Mouse (Mus musculus): ENCODE results near the gene Rasgef1b. TPM values are rescaled to one million over a fixed set of nuclear protein-coding genes. Genes with fewer than 3 reads are reported as not detected.

Rasgef1b gene
- total and polyA plus RNA-seq, 3 experiments = 0.17 to 0.26 (median 0.21) TPM

- H3K9me3 ChIP-seq (replicated peaks; ENCODE audit: low read length) = no peaks in the 10 kb centered on the region
- no peak overlapping the region for H3K27ac ChIP-seq (ENCODE audit: insufficient read depth, low read depth)
- H3K4me2 ChIP-seq (ENCODE audit: insufficient read depth, low read depth, poor library complexity, severe bottlenecking) = no peak overlapping the region
- no peaks in the 10 kb centered on the region for H3K36me3 ChIP-seq (replicated peaks in 1 of 2; ENCODE audit: control insufficient read depth in 1 of 2, insufficient read depth in 1 of 2, low read length in 1 of 2)
- no peak overlapping the region for H3K4me3 ChIP-seq (replicated peaks in 1 of 3; ENCODE audit: low read depth in 2 of 3, low read length in 2 of 3, poor library complexity in 1 of 3)
- no peak overlapping the region for H3K9ac ChIP-seq (ENCODE audit: insufficient read depth, low read depth)
- DNase-seq (ENCODE audit: extremely low read depth) = no peak
- TF ChIP-seq SIN3A (IDR thresholded peaks at IDR 0.05; ENCODE audit: low read length) (no peak), RAD21 (IDR thresholded peaks at IDR 0.05; ENCODE audit: low read depth, low read length) (no peak), PAX5 (IDR thresholded peaks at IDR 0.05; ENCODE audit: low read length) (no peak), CHD2 (IDR thresholded peaks at IDR 0.05; ENCODE audit: low read length) (no peak), POLR2AphosphoS2 (IDR thresholded peaks at IDR 0.05; ENCODE audit: low read depth, low read length) (no peak), CTCF (conservative IDR thresholded peaks at IDR 0.05 in 1 of 2, IDR thresholded peaks at IDR 0.05 in 1 of 2; ENCODE audit: low read depth in 2 of 2, low read length in 2 of 2) (no peak)
- in situ Hi-C loops (cut with MboI; ENCODE audit: low pct_ligation_motif_present, low pct_unique_long_range_greater_than_20kb, low sequenced_read_pairs) = no loop called here
- no peaks in the 10 kb centered on the region for H3K27me3 ChIP-seq (replicated peaks)
- H3K4me1 ChIP-seq (ENCODE audit: control insufficient read depth in 1 of 2, insufficient read depth in 2 of 2) = peaks cover 0 to 44% of the 10 kb centered on the region in 2 experiments; a peak in 3 of 4 replicates
- dilution Hi-C loops (cut with MboI; ENCODE audit: extremely low pct_ligation_motif_present, extremely low pct_unique_long_range_greater_than_20kb, low sequenced_read_pairs) = no loop called here
- H3K79me2 ChIP-seq (replicated peaks; ENCODE audit: control insufficient read depth, extremely low read depth, insufficient read depth, poor library complexity, severe bottlenecking) = no peaks in the 10 kb centered on the region
Measured at GRCm38 (mm10) chr5:99380166-99380565, 348.7 kb downstream of the Rasgef1b start.

GRCm38 (mm10) chr5:99378437-99379226 is 350.2 kb downstream of the Rasgef1b start:
- H3K9me3 ChIP-seq (replicated peaks; ENCODE audit: low read length) = no peaks in the 10 kb centered on the region
- no peak overlapping the region for H3K9ac ChIP-seq (ENCODE audit: insufficient read depth, low read depth)
- H3K27me3 ChIP-seq (replicated peaks) = no peaks in the 10 kb centered on the region
- H3K4me1 ChIP-seq (ENCODE audit: control insufficient read depth in 1 of 2, insufficient read depth in 2 of 2) = peaks cover 0 to 55% of the 10 kb centered on the region in 2 experiments; a peak in 3 of 4 replicates
- TF ChIP-seq TCF12 (IDR thresholded peaks at IDR 0.05; ENCODE audit: low read depth, low read length) (no peak), UBTF (IDR thresholded peaks at IDR 0.05; ENCODE audit: low read depth, low read length) (no peak), KAT2A (IDR thresholded peaks at IDR 0.05; ENCODE audit: insufficient replicate concordance, low read length) (no peak), JUND (conservative IDR thresholded peaks at IDR 0.05; ENCODE audit: low read depth, low read length) (no peak), CHD1 (IDR thresholded peaks at IDR 0.05; ENCODE audit: low read depth, low read length) (no peak), ZC3H11A (IDR thresholded peaks at IDR 0.05; ENCODE audit: low read depth, low read length) (no peak)
- no peak overlapping the region for H3K27ac ChIP-seq (ENCODE audit: insufficient read depth, low read depth)
- no peak overlapping the region for H3K4me2 ChIP-seq (ENCODE audit: insufficient read depth, low read depth, poor library complexity, severe bottlenecking)
- in situ Hi-C loops (cut with MboI; ENCODE audit: low pct_ligation_motif_present, low pct_unique_long_range_greater_than_20kb, low sequenced_read_pairs) = no loop called here
- no peak overlapping the region for H3K4me3 ChIP-seq (replicated peaks in 1 of 3; ENCODE audit: low read depth in 2 of 3, low read length in 2 of 3, poor library complexity in 1 of 3)
- dilution Hi-C loops (cut with MboI; ENCODE audit: extremely low pct_ligation_motif_present, extremely low pct_unique_long_range_greater_than_20kb, low sequenced_read_pairs) = no loop called here
- DNase-seq (ENCODE audit: extremely low read depth) = no peak
- H3K36me3 ChIP-seq (replicated peaks in 1 of 2; ENCODE audit: control insufficient read depth in 1 of 2, insufficient read depth in 1 of 2, low read length in 1 of 2) = no peaks in the 10 kb centered on the region
- H3K79me2 ChIP-seq (replicated peaks; ENCODE audit: control insufficient read depth, extremely low read depth, insufficient read depth, poor library complexity, severe bottlenecking) = no peaks in the 10 kb centered on the region

GRCm38 (mm10) chr5:99375725-99376124 is 353.1 kb downstream of the Rasgef1b start:
- dilution Hi-C loops (cut with MboI; ENCODE audit: extremely low pct_ligation_motif_present, extremely low pct_unique_long_range_greater_than_20kb, low sequenced_read_pairs) = no loop called here
- Histone ChIP-seq H3K4me3 (replicated peaks in 1 of 3; ENCODE audit: low read depth in 2 of 3, low read length in 2 of 3, poor library complexity in 1 of 3) (no peak overlapping the region), H3K9ac (ENCODE audit: insufficient read depth, low read depth) (no peak overlapping the region), H3K79me2 (replicated peaks; ENCODE audit: control insufficient read depth, extremely low read depth, insufficient read depth, poor library complexity, severe bottlenecking) (no peaks in the 10 kb centered on the region), H3K27me3 (replicated peaks) (no peaks in the 10 kb centered on the region), H3K4me2 (ENCODE audit: insufficient read depth, low read depth, poor library complexity, severe bottlenecking) (no peak overlapping the region), H3K4me1 (ENCODE audit: control insufficient read depth in 1 of 2, insufficient read depth in 2 of 2) (peaks cover 0 to 32% of the 10 kb centered on the region in 2 experiments; a peak in 2 of 4 replicates), H3K9me3 (replicated peaks; ENCODE audit: low read length) (no peaks in the 10 kb centered on the region), H3K27ac (ENCODE audit: insufficient read depth, low read depth) (no peak overlapping the region), H3K36me3 (replicated peaks in 1 of 2; ENCODE audit: control insufficient read depth in 1 of 2, insufficient read depth in 1 of 2, low read length in 1 of 2) (no peaks in the 10 kb centered on the region)
- no peak for TF ChIP-seq JUN (IDR thresholded peaks at IDR 0.05; ENCODE audit: insufficient read depth, low read depth, low read length)
- no peak for TF ChIP-seq MYC (IDR thresholded peaks at IDR 0.05; ENCODE audit: low read depth, low read length)
- in situ Hi-C loops (cut with MboI; ENCODE audit: low pct_ligation_motif_present, low pct_unique_long_range_greater_than_20kb, low sequenced_read_pairs) = no loop called here
- no peak for DNase-seq (ENCODE audit: extremely low read depth)
